Comparison of ENCODE assay signal across 20 mouse cellular contexts in genomic region chrX:135973597-135974423, GRCm38 (mm10). TPM values are rescaled to one million over a fixed set of nuclear protein-coding genes. Genes with fewer than 3 reads are reported as not detected.
DNase-seq lines count a peak whose midpoint lies in the region; ATAC-seq and TF ChIP-seq lines count a peak whose summit lies in the region.
"Had no signal": no experiment of that assay in that cellular context is flagged by ENCODE, and none has a peak within 500 bp of the region (broad histone marks: within the 10 kb centered on the region; RNA-seq: fewer than 3 reads in every experiment).

No protein-coding gene starts in this region.

- H3K4me3 ChIP-seq in testis, adult 2 months (ENCODE audit: control insufficient read depth, low read depth, low read length), result peak overlapping the region; percentile 33
- H3K4me3 ChIP-seq: embryonic facial prominence, embryonic 15.5 days; erythroblast, embryonic 14.5 days; forebrain, embryonic 12.5 days; heart, embryonic 10.5 days; hindbrain, embryonic 13.5 days had no signal

- DNase-seq in frontal cortex, postnatal 14 days (ENCODE audit: low spot score in 2 of 2), result no peak
- DNase-seq in testis, postnatal 14 days (ENCODE audit: low spot score), result no peak
- peak; percentile 65 for DNase-seq in ZHBTc4 (ENCODE audit: low read depth, low spot score)
- no peak for DNase-seq in ovary, postnatal 10 days (ENCODE audit: low spot score)
- DNase-seq: adrenal gland, adult 2 months; adrenal gland, postnatal 25 days; cerebellum, adult 2 months; embryo, embryonic 11 days; gastrocnemius, postnatal 10 days; heart, adult 18-20 months; heart, postnatal 10 days had no signal

- no peak for TF ChIP-seq POLR2A in testis, adult 2 months (IDR thresholded peaks at IDR 0.05; ENCODE audit: control insufficient read depth, low read depth, low read length)

- H3K36me3 ChIP-seq in testis, adult 2 months (ENCODE audit: control insufficient read depth, insufficient read depth, low read length), result no peaks in the 10 kb centered on the region
- H3K36me3 ChIP-seq: embryonic facial prominence, embryonic 15.5 days; forebrain, embryonic 12.5 days; heart, embryonic 10.5 days; hindbrain, embryonic 13.5 days had no signal

- H3K4me1 ChIP-seq in testis, adult 2 months (ENCODE audit: control insufficient read depth, insufficient read depth, low read length), result no peaks in the 10 kb centered on the region; the same call in none of the 2 replicates
- H3K4me1 ChIP-seq: embryonic facial prominence, embryonic 15.5 days; forebrain, embryonic 12.5 days; heart, embryonic 10.5 days; hindbrain, embryonic 13.5 days had no signal

- 0 out of 2 replicates have a peak overlapping the region, but pooled peaks have one; percentile 67 for H3K27ac ChIP-seq in testis, adult 2 months (ENCODE audit: control insufficient read depth, insufficient read depth, low read depth, low read length)
- H3K27ac ChIP-seq: embryonic facial prominence, embryonic 15.5 days; forebrain, embryonic 12.5 days; heart, embryonic 10.5 days; hindbrain, embryonic 13.5 days had no signal

- ATAC-seq in frontal cortex, adult (ENCODE audit: low TSS enrichment), result peak; percentile 59; the same call in 1 of the 2 replicates
- ATAC-seq: intestine, embryonic 16.5 days had no signal

- H3K27me3 ChIP-seq in testis, adult 2 months (ENCODE audit: control insufficient read depth, insufficient read depth, low read length), result no peaks in the 10 kb centered on the region
- H3K27me3 ChIP-seq: CH12.LX; embryonic facial prominence, embryonic 15.5 days; forebrain, embryonic 12.5 days; hindbrain, embryonic 13.5 days had no signal

- no peak for TF ChIP-seq CTCF in testis, adult 2 months (IDR thresholded peaks at IDR 0.05; ENCODE audit: control insufficient read depth, insufficient read depth, insufficient replicate concordance, low read depth, low read length)

RNA-seq across cellular contexts. Expression of gene Arxes2, which starts 19.8 kb away (rescaled TPM):
- 4.9 and 7.1 TPM in 2 replicates for polyA plus RNA-seq in testis, adult 2 months (2012; rRNA removed)

RNA-seq across cellular contexts. Expression of gene Arxes1, which starts 59.4 kb away (rescaled TPM):
- polyA plus RNA-seq in testis, adult 2 months (2012; rRNA removed), result 0.33 and 0.38 TPM in 2 replicates
- polyA plus RNA-seq: erythroblast, embryonic 14.5 days had no signal
